Mouse (Mus musculus) heart, postnatal 10 days (tissue): ENCODE results near the gene Fam178b. TPM values are rescaled to one million over a fixed set of nuclear protein-coding genes. Genes with fewer than 3 reads are reported as not detected.
A peak's percentile ranks its signal among the peaks of the same experiment; 100 is the strongest.
"Not testable (repeated sequence)": the region's sequence is repeated elsewhere in the genome, so short reads cannot be mapped to it uniquely, and the experiment has no call there.

ENCODE experiments used
- DNase-seq, 2 experiments: peaks; one replicate each; pipeline ENCODE4 v3.0.0; 2021
- intact Hi-C: fragments of 180-260 bp; cut with DNase I; formaldehyde crosslinking; loops from one replicate; pipeline ENCODE4 v1.15.1; 2025
- total RNA-seq, 2 experiments: library from RNA; stranded (reverse); gene quantifications; 2 replicates each; pipeline ENCODE4 v1.2.3; 2021

Fam178b gene
- total RNA-seq, 2 experiments from 2014 or later, result 0.60 to 1.2 TPM

DNA sequence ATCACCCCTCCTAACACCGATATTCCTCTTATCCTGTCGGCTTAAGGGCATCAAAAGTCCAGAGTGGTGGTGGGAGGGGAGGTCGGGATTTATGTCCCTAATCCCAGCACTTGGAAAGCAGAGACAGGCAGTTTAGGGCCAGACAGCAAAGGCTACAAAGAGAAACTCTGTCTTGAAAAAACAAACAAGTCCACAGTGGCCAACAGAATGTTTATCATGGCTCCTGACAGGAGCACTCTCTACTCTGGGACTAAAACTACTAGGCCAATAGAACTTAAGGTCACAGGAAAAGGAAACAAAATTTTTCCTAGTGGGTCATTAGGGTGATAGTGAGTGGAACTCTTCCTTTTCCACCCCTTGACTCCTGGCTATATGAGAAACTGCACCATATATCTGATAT lies 8.0 kb downstream of the Fam178b start:
- DNase-seq, result no peak

DNA sequence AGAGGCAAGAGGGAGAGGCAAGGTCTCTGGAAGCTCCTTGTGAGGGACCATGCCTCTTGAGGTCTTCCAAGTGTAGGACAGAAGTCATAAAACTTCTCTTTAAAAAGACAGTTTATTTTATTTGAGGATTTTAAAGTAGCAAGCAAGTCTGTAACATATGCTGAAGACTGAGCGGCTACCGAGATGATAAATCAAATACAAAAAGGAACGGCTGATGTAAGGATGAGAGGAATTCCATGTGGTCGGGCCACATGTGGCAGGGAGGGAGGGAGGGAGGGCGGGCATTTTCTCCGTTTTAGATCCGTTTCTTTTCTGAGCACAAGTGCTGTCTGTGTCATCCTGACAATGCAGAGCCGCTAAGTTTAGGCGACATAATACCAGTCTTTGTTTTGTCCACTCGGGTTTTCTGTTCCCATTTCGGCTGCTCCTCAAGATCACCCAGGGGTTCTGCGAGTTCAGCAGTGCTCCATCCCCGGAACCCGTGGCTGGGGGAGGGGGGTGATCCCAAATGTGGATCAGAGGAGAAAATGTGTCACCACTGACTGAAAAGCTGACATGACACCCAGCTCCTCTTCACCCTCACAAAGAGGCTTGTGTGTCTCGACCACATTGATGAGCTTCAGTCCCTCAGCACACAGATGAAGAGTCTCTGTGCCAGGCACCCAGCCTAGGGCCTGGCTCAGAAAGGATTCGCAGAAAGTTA lies 10.2 kb downstream of the Fam178b start:
- intact Hi-C loops, result no loop called here
- DNase-seq, result no peak

More for the DNA sequence above, 8.0 kb downstream of the Fam178b start:
- intact Hi-C loops, result no loop called here

DNA sequence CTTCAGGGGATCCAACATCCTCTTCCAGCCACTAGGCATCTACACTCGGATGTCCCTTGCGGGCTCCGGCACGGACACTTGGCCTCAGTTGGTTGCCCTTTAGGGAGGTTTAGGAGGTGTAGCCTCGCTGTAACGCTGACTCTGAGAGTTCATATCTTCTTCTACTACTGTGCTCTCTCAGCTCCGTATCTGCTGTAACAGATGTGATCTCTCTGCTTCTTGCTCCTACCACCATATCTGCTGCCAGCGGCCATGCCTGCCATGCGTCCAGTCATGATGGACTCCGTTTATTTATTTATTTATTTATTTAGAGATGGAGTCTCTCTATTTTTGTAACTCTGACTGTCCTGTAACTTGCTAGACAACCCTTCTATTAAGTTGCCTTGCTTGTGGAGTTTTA lies 11.7 kb downstream of the Fam178b start:
- no peak for DNase-seq
- intact Hi-C loops, result no loop called here

DNA sequence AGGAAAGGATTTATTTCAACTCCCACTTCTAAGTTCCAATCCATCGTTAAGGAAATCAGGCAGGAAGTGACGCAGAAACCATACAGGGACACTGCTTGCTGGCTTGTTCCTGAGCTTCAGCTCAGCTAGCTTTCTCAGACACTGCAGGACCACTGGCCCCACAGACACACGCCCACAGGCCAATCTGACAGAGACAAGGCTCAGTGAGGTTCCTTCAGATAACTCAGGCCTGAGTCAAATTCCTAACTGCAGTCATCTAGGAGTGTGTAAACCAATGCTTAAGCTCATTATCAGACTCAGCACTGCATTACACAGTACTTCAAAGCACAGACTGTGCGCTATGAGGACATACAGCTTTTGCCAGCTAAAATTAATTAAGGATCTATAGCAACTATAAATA lies 12.7 kb downstream of the Fam178b start:
- intact Hi-C loops, result no loop called here
- no peak for DNase-seq

DNA sequence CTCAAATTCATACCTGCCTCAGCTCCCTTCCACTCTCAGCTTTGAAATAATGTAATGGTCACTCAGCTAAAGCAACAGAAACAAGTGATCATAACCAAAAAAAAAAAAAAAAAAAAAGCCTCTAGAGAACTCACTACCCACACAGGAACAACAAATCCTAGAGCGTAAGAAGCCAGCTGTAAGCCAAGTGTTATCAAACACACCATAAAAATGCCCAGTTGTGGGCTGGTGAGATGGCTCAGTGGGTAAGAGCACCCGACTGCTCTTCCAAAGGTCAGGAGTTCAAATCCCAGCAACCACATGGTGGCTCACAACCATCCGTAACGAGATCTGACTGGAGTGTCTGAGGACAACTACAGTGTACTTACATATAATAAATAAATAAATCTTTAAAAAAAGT lies 15.0 kb downstream of the Fam178b start:
- DNase-seq, intact Hi-C loops: not testable (repeated sequence)

DNA sequence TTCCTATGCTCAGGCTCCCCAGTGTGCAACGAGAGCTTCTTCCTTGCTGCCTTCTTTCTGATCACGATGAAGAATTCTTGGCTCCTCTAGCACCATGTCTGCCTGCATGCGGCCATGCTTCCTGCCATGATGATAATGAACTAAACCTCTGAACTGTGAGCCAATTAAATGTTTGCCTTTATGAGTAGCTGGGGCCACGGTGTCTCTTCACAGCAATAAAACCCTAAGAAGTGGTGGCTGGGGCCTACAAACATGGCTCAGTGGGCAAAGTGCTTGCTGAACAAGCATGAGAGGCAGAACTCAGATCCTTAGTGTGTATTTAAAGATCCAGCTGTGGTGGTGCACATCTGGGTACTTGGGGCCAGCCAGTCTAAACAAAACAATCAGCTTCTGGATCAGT lies 17.0 kb downstream of the Fam178b start:
- no peak for DNase-seq
- intact Hi-C loops, result no loop called here

DNA sequence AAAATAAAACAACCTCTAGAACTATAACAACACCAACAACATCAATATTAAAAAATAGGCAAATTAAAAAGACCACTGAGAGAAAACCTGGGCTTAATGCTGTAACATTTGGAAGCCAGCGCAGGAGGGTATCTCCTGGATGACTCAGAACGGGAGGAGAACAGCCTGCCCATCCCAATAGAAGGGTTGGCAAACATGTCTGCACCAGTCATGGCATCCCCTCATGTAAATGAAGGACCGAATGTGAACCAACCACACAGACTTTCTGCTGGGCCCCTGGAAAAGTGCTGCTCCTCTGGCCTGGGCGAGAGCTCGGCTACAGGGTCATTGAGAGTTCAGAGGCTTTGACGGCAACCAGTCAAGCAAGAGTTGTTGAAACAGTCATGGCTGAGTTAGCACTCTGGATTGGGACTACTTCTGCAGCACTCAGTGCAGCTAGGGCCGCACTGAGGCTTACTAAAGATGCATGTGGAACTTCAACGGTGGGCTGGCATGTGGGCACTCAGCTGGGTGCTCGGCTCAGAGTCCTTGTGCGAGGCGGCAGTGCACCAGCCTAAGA lies 17.7 kb downstream of the Fam178b start:
- intact Hi-C loops, result no loop called here
- DNase-seq, result no peak

DNA sequence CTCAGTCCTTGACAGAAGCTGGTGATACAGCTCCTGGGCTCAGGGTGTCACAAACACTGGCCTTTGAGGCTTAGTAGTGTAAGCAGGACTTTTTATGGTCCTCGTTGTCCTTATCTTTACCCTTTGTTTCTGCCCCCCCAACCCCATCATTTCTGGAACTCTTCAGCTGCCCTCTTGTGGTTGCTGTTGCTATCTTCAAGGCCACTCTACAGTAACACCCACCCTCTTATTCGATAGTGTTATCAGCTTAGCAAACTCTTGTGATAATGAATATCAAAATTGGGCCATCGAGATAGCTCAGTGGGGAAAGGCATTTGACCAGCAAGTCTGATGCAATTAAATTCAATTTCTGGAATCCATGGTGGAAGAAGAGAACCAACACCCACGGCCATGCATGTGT lies 18.5 kb downstream of the Fam178b start:
- intact Hi-C loops, result loop anchor here (1.0 kb wide), 1 partner anchor 117 kb away; the partner anchor contains the start of gene Ankrd39
- DNase-seq, result peak; percentile 26 to 41

DNA sequence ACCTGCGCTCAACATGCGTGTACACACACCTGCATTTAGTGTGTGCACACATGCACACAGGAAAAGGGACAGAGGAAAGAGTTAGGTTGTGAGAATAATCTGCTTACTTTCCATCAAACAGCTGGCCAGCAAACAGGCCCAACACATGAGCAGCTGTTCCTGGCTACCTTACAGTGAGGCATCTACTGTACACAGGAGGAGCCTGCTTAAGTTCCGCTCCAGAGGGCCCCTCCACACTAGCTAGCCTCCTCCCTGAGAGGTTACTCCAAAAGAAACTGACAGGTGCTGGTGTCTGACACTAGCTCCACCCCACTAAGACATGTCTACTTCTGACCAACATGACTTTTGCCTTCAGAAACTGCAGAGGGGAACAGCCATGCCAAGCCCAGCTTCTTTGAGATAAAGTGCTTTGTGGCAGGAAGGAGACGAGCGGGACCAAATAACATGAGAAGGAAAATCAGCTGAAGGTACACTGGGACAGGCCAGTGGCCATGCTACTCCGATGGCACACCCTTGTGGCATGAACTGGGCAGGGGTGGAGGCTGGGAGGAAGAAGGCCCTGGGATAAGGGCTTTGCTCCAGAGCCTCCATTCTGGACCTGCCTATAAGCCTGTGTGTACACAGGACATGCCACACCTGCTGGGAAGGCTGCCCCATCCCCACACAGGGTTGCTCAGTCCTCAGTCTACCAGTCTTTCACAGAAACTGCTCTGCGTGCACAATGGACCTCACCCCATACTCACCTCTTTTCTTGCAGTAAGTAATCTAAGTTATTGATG lies 24.2 kb downstream of the Fam178b start:
- intact Hi-C loops, result no loop called here
- no peak for DNase-seq

DNA sequence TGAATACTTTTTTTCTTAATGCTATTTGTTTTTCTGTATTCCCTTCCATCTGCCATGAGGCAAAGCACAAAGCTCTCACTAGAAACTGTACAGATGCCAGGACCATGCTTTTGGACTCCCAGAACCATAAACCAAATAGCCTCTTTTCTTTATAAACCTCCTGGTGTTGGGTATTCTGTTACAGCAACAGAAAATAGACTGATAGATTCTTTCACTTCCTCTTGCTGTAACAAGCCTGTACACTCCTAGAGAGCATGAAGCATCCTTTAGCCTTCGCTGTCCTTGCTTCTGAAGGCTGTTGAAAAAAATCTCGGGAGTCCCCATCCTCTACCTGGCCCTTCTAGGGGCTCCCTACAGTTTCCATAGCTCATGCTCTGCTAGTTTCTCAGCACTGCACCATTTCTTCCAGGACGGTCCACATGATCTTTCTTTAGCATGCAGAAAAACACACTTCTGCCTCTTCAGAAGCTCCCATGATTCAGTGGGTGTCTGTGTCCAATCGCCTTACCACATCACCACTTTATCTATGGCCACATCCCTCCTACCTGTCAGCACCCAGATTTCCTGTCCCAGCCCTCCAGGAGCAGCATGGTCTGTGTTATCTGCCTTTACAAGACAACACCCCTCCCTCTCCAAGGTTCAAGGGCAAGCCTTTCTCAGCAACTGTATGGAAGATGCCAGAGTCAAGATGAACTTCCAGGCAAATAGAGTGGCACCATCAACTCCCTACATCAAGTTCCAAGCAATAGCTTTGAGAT lies 25.1 kb downstream of the Fam178b start:
- intact Hi-C loops, result no loop called here
- no peak for DNase-seq

DNA sequence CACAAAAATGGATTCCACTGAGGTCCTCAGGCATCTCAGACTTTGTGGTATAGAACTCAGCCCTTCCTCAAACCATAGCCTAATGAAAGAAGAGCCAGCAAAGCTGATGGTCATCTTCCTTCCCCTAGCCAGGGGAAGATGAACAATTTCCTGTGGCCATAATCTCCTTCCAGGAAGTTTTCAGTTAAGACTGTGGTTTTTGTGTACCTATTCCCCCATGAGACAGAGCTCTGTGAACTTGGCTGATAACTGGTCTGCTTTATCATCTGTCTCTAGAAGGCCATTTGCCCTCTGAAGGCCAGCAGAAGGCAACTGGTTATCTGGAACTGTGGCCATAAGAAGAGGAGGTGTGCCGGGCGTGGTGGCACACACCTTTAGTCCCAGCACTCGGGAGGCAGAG lies 26.8 kb downstream of the Fam178b start:
- no peak for DNase-seq
- intact Hi-C loops, result no loop called here

DNA sequence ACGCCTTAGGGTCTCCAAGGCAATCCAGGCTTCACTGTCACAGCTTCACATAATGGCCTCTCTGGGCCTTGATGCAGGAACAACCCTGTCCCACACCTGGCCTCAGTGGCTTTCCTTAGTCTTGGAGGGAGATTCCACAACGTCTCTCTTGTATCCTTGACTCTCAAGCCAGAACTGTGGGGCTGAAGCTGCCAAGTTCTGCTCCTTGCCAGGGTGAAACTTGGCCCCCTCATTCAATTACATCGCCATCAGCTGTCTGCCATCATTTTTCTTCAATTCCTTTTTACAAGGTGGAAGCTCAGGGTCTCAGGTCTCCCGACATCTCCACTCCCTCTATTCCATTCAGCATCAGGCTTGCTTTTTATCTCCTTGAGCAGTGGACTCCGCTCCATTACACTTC lies 27.9 kb downstream of the Fam178b start:
- intact Hi-C loops, result no loop called here
- DNase-seq, result no peak

DNA sequence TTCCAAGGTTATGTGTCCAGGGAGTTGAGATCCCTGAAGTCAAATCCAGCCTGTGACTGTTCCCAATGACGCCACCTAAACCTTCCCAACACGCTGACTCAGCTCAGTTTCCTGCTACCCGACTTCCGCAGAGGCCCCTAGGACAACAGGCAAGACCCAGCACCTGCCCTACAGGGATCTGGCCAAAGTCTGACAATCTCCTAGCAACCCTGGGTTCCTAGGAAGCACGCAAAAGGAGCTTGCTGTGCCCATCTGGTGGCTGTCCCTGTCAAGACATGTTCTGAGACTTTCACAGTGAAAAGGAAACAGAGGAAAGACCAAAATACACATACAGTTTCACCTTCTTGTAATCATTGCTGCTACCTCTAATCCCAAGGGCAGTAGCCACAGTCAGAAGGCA lies 35.4 kb downstream of the Fam178b start:
- intact Hi-C loops, result no loop called here
- DNase-seq, result peak in 1 of 2 experiments; percentile 27

DNA sequence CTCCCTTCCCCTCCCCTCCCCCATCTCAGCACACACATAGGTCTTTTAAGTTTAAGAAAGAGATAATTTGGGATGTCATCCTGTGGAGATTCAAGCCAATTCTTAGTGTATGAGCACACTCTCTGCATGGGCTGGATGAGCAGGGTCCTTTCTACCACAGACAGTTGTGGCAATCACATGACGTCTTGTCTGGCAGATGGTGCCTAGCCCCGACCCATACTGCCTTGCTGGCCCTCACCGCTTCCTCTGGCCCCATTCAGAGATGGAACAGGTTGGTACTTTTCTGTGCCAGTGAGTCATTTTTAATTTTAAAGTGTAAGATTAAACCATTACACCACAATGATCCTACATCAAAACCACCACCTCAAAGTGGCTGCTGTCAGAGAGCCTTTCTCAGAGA lies 36.7 kb downstream of the Fam178b start:
- DNase-seq, result no peak
- intact Hi-C loops, result no loop called here

DNA sequence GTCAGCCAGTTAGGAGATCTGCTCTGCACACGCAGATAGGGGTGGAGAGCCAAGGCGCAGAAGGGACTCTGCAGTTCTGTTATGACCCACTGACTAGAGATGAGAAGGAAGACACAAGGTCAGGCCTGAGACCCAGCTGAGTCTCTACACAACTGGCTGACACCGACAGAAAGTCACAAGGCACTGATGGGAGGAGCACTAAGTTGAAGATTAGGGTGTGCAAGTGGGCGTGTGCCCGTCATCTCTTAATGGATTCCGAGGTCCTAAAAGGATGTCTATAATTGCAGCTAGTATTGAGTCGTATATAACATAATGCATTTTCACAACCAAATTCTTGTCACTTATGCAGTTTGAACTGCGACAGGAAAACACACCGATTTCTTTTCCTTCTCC lies 38.4 kb downstream of the Fam178b start:
- intact Hi-C loops, result no loop called here
- DNase-seq, result no peak

DNA sequence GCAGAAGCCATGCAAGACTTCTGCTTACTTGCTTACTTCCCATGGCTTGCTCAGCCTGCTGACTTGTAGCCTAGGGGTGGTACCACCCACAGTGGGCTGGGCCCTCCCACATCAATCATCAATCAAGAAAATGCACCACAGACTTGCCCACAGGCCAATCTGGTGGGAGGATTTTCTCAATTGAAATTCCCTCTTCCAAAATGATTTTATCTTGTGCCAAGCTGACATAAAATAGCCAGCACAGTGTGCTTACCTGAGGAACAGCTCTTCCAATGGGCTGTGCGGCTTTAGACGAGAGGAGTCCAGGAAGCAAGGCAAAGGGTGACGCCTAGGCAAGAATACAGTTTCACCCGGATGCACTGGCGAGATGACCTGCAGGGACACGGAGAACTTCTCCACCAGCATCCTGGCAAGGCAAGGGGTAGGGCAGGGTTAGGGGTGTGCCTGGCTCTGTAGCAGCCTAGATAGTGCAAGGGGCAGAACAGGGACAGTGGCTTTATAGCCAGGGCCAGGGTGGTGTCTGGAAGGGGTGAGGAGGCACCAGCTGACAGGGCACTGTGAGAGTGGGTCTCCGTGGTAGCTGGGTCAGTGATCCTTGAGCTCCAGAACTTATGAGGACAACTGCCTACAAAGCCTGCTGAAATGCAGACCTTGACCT lies 38.9 kb downstream of the Fam178b start:
- intact Hi-C loops, result no loop called here
- no peak for DNase-seq

DNA sequence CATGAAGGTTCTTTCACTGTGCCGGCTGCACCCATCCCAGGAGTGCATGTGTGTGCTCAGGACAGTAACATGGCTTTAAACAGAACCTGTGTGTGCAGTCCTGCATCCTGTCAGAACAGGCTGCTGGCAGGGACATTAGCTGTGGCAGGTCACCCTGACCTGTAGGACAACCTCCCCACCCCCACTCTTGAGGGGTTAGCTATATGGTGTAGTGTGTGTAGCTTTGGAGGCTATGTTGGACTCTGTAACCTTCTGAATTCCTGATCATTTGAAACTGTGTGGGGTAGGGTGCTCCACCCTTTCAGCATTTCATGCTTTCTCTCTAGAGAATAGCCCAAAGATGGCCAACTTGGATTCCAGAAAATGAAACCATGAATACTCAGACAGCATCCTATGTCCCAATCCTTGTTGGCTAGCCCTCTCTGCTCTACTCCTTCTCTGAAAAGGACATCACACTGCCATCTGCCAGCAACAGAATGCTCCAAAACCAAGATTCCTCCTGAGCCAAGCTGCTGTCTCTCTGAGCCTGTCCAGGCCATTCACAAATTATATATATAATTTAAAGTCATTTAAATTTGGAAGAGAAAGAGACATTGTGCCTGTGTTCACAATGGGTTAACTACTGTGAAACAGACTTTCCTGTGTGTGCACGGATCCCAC lies 47.0 kb downstream of the Fam178b start:
- intact Hi-C loops, result loop anchor here (1.0 to 2.0 kb wide), 3 partner anchors 47 to 89 kb away; partner anchors contain the start of genes Ankrd39 and Fam178b
- no peak for DNase-seq

DNA sequence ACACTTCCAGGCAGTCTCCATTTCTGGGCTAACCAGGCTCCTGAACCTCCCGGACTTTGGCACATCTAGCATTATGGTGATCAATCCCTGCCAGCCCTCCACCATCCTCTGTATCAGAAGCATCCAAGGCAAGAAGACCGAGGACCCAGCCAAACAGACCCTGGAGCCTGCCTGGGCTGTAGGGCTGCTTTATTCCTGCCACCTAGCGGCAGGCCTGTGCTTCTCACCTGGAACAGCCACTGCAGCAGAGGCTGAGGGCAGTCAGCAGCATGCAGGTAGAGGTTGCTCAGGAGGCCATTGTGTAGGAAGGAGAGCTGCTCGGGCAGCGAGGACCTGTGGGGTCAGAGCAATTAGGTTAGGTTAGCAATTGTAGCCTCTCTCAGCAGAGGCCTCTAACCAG lies 48.0 kb downstream of the Fam178b start:
- DNase-seq, result peak; percentile 76 to 81
- intact Hi-C loops, result loop anchor here (1.0 to 2.0 kb wide), 2 partner anchors 78 to 88 kb away; partner anchors contain the start of gene Ankrd39

DNA sequence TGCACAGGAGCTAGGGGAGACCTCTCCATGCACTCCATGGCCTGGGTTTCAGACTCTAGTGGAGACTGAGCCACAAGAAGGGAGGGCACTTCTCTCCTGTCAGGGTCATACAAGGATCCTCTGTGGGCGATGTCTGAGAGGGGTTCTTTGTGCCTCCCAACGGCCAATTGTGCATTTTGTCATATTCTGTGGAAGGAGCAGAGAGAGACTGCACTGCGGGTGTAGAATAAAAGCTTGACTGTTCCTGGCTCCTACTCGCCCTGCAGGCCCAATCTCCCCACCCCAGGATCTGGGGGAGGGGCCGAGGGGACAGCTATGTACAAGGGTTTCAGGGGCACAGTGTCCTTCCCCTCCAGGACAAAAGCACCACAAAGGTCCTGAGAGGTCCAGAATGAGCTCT lies 49.1 kb downstream of the Fam178b start:
- intact Hi-C loops, result loop anchor here (2.0 kb wide), 1 partner anchor 77 kb away; no protein-coding TSS in a partner anchor
- DNase-seq, result no peak

DNA sequence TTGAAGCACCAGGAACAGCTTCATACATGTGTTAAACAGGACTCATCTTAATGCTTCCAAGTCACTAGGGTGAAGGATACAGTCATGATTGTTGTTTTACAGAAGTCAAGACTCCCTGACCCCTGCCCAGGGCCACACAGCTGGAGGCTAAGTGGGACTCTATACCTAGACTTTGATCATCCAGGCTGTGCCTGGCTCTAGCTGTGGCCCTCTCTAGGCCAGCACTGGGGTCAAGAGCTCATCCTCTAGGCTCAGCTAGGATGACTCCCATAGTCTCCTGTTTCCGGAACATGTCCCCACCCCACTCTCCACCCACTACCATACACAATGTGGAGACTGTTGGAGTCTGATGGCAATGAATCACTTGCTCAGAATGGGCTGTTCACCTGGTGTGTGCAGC lies 50.1 kb downstream of the Fam178b start:
- intact Hi-C loops, result no loop called here
- no peak for DNase-seq
